Mouse (Mus musculus) lung, postnatal 0 days (tissue): ENCODE measurements at regions not wholly inside any gene's neighbourhood (a gene's known extent, or its start where the extent isn't known, plus 50 kb on each side); places are given as distances from the start of the nearest gene placed in this dataset.

ENCODE experiments used
- CTCF ChIP-seq: IDR thresholded peaks from 2 replicates; pipeline ENCODE4 v1.5.1; 2016; ENCODE audit warnings: antibody characterized with exemption, mild to moderate bottlenecking
- EP300 ChIP-seq: IDR thresholded peaks from 2 replicates; pipeline ENCODE4 v1.6.1; 2016; ENCODE audit warnings: antibody characterized with exemption, mild to moderate bottlenecking, control low read depth

- TF ChIP-seq CTCF (no peak), EP300 (no peak)
Measured at GRCm38 (mm10) chr3:31755881-31756280, 146.4 kb upstream of the Kcnmb2 start.
